Mouse (Mus musculus): ENCODE results near the gene Camk2d.

The Camk2d gene

GRCm38 (mm10) chr3:126596086-126596485, at the start of gene Camk2d:
Camk2d (plus strand) TSS chr3:126596302.
- peak; percentile 98 for DNase-seq

DNA sequence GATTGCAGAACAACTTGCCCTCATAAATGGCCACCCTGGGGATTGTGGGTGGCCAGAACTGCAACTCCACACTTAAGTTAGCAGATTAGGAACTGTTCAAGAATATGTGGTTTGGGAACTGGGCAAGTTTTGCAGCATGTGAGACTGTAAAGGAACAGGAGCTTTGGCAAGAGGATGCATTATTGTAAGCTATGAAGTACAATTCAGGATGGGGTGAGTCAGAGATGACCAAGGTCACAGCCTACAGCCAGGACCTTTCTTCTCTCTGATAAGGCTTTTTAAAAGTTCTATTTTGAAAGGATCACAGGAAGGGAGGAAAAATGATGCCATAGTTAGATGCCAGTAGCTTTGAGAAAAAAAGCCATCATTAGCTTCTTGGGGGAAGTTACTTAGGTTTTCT, 48.2 kb upstream of the Camk2d start:
- no peak for DNase-seq

DNA sequence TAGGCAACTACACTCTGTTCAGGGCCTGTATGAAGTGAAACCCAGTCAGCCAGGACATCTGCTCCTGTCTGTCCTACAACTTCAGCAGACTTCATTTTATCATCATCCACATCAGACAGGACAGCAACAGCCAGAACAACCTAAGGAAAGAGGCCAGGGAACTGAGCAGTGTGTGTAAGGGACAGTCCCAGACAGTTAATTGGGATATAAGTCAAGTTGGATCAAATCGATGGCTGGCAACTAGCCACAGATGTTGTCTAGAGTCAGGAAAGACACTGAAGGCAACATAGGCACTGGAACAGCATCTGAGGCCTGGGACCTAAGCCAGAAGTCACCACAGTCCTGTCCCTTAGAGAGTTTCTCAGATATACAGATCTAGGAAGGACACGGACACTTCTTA, 32.5 kb upstream of the Camk2d start:
- no peak for DNase-seq

DNA sequence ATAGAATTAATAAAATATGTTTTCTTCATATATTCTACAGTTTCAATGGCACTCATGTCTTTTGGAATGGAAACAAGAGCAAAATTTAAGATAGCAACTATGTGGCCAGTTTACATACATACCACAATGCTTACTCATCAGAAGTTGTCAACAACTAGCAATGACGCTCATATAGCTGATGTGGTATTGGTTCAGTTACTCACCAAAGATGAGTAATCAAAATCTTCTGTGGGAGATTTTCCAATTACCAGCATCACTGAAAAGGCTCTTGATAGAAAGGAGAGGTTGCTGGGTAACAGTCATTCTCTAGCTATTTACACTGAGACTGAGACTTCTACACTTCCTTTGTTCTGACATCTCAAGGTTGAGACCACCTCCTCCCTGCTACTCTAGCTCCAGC, 25.5 kb upstream of the Camk2d start:
- no peak for DNase-seq

GRCm38 (mm10) chr3:126572915-126573314, 23.2 kb upstream of the Camk2d start:
- DNase-seq: no peak

GRCm38 (mm10) chr3:126575927-126576326, 20.2 kb upstream of the Camk2d start:
- peak in 1 of 2 experiments; percentile 19 for DNase-seq

DNA sequence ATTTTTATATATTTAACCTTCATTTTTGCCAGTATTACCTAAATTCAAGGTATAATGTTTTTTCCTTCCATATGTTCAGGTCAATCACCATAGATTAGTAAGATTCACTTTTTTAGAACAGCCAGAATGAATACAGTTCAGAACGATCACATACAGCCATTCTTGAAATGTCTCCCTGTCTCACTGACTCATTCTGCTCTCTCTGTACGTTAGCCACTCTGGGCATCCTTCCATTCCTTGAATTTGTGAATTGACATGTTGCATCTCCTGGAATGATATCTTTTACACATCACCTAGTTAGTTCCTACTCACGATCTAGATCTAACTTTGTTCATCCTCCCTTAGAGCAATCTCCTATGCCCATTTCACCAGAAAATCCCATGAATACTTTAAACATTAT, 10.0 kb upstream of the Camk2d start:
- no peak for DNase-seq

- DNase-seq: no peak
Measured at GRCm38 (mm10) chr3:126587477-126587876, 8.6 kb upstream of the Camk2d start.

DNA sequence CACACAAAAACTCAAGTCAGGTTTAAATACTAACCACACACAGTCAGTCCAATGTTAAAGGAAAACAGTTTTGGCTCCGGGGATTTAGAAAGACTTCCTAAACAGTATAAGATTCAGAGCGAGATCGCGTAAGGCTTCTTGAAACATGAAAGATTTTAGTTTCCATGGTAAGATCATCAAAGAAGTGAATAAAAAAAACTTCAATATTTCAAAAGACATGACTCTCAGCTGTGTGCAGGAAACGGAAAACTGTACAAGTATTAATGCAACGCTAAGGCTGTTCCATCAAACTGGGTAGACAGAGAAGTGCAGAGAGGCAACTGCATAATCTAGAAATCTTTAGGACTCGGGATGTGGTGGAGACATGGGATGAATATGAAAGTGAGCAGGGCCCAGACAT, 6.5 kb upstream of the Camk2d start:
- no peak for DNase-seq

DNA sequence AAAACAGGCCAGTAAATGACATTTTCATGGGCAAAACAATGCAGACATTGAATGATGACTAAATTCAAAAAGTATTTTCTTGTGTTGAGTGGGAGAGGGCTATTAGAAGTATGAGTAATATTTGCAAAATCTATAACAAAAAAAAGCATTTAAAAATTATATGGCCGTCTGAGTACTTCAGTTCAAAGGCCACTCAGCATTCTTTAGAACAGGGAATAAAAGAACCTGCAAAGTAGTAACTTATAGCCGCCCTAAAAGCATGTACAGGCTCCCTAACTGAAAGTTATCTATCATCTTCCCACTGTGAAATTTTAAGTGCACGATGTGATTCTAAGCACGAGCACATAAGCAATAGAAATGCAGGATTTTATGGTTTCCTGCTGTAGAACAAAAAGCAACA, 646 bp upstream of the Camk2d start:
- no peak for DNase-seq

GRCm38 (mm10) chr3:126596491-126597160, 524 bp downstream of the Camk2d start:
- peak; percentile 93 to 94 for DNase-seq

DNA sequence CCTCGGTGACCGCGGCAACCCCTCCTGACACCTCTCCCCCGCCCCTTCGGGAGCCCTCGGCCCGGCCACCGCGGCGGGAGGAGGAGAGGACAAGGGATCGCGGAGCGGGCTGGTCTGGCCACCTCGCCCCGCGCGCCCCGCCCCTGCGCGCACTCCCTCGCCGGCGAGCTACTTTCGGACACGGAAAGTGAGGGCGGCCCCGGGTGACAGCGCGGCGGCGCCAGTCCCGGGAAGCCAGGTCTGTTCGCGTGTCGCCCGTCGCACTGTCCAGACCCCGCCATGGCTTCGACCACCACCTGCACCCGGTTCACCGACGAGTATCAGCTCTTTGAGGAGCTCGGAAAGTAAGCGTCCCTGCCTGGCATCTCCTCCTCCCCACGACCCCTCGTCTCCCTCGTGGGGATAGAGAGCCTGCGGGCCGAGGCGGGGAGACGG, 1.1 kb downstream of the Camk2d start:
- peak; percentile 88 to 90 for DNase-seq

GRCm38 (mm10) chr3:126597596-126598328, 1.7 kb downstream of the Camk2d start:
- DNase-seq: no peak

DNA sequence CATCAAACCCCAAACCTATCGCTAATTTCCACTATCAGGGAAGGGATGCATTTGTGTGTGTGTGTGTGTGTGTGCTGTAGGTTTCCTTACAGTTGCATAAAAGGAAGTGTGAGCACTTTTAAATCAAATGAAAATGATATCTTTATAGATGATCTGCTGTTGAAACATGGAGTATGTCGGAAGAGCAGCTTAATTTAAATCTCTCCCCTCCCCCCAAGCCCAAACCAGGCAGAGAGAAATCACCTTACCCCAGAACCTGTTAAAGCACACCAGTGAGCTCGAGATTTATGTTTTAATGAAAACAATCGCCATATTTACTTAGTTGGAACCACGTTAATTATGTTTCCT, 2.2 kb downstream of the Camk2d start:
- no peak for DNase-seq

- no peak for DNase-seq
Measured at GRCm38 (mm10) chr3:126598881-126599280, 2.8 kb downstream of the Camk2d start.

DNA sequence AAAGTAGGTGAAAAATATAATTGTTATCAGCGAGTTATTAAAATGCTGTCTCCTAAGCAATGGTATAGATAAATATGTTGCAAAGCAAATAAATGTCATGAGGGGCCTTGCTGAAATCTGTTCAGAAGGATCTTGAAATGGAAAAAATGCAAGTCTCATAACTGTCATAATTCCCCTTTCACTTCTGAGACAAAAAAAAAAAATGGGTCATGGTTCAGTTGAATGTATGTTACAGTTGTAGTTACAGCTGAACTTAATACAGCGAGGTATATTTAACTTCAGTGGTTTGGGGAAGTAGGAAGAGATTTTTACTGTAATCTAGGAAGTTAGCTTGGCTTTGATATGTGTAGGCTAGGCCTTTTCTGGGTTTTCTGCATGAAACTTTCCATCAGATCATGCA, 3.2 kb downstream of the Camk2d start:
- no peak for DNase-seq

DNA sequence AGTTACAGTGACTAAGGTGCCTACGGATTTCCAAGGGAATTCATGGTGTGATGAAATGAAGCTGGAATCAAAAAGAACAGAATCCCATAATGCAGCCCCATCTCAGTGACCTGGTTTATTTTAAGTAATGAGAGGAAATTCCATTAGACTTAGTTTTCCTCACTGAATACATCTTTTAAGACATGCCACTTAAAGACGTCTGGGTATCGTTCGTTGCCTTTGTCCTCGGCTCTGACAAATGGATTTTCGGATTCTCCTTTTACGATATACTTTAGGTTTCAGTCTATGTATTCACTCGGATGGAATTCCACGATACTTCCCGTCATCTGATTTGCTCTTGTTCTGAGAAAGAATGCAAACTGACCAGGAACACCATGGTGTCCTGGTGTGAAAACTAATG, 3.8 kb downstream of the Camk2d start:
- no peak for DNase-seq

- peak in 1 of 2 experiments; percentile 20 for DNase-seq
Measured at GRCm38 (mm10) chr3:126602772-126603171, 6.7 kb downstream of the Camk2d start.

GRCm38 (mm10) chr3:126604656-126605434, 8.7 kb downstream of the Camk2d start:
- DNase-seq: no peak

DNA sequence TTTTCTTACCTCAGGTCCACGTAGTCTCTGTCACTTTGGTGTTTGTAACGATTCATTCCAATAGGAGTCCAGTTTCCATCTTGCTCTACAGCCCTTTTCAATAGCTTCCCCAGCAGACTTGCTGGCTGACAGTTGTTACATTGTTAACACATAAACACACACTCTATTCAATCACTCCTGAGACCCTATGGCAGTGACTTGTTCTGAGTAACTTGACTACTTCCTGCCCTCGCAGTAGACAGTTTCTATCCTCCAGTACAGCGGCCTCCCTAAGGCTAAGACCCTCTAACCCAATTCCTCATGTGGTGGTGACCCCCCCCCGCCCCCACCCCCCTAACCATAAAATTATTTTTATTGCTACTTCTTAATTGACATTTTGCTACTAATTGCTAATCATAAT, 13.2 kb downstream of the Camk2d start:
- DNase-seq: no peak

- DNase-seq: peak; percentile 40 to 43
Measured at GRCm38 (mm10) chr3:126609795-126610451, 13.8 kb downstream of the Camk2d start.

GRCm38 (mm10) chr3:126611624-126612023, 15.5 kb downstream of the Camk2d start:
- no peak for DNase-seq

All from lung, postnatal 4 days (tissue).